Mouse (Mus musculus) liver, adult 2 months (tissue): ENCODE data around the gene Raph1.

Experiments
- CTCF ChIP-seq: fragments of 200-500 bp; IDR thresholded peaks from 2 replicates; pipeline ENCODE4 v1.5.1; 2011; ENCODE audit warnings: low read depth, low read length, control low read depth
- POLR2A ChIP-seq: fragments of 200-500 bp; IDR thresholded peaks from 2 replicates; pipeline ENCODE4 v1.6.1; 2011; ENCODE audit warnings: low read length, control low read depth; ENCODE audit not compliant: insufficient read depth; ENCODE audit errors: extremely low read depth

- TF ChIP-seq CTCF (no peak), POLR2A (no peak)
Measured at GRCm38 (mm10) chr1:60569210-60569609, 2.3 kb upstream of the Raph1 start.
